Mouse (Mus musculus): ENCODE results near the gene Pold3.

Pold3 gene

GRCm38 (mm10) chr7:100121376-100121789 is at the start of gene Pold3:
Gene Pold3, minus strand, starts transcription at chr7:100121565.
- peak; percentile 98 for DNase-seq (ENCODE audit: low spot score)

GRCm38 (mm10) chr7:100170756-100171155 is 49.4 kb upstream of the Pold3 start:
- DNase-seq (ENCODE audit: low spot score), result no peak

DNA sequence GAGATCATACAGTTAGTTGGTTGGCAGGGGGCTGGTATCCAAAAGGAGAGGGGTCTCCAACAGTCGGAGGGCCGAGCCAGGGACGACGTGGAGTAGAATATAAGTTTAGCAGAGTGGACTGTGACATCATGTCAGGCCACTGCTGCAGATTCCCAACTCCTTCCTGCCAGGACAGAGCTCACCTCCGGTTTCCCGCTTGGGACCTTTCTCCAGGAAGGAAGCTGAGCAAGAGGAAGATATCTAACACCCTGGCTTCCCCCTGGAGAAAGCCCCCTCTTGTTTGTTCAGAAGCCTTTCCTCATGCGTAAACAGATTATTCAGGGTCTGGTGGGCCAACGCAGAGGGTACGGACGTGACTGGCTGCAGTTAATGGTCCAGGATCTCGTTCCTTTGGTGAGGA is 47.3 kb upstream of the Pold3 start:
- DNase-seq (ENCODE audit: low spot score), result no peak

GRCm38 (mm10) chr7:100163506-100163905 is 42.1 kb upstream of the Pold3 start:
- no peak for DNase-seq (ENCODE audit: low spot score)

DNA sequence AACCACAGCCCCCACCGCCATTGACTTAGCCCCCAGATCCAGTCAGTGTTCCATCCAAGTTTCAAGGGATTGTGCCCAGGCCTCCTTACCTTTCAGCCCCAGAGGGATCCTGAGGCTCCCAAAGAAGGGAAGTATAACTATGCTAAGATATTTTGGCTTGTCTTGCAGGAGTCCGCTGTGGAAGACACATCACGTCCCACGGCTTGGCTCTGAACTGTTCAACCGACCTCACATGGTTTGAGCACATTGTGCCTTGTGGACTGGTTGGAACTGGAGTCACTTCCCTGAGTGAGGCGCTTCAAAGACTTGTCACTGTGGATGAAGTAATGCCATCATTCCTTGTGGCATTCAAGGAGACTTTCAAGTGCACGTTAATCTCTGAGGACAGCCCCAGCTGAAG is 38.6 kb upstream of the Pold3 start:
- DNase-seq (ENCODE audit: low spot score), result no peak

- peak; percentile 94 for DNase-seq (ENCODE audit: low spot score)
Observed at GRCm38 (mm10) chr7:100159105-100159841, 37.9 kb upstream of the Pold3 start, which contains the start of gene Lipt2. Gene Lipt2, plus strand, starts transcription at chr7:100159277.

DNA sequence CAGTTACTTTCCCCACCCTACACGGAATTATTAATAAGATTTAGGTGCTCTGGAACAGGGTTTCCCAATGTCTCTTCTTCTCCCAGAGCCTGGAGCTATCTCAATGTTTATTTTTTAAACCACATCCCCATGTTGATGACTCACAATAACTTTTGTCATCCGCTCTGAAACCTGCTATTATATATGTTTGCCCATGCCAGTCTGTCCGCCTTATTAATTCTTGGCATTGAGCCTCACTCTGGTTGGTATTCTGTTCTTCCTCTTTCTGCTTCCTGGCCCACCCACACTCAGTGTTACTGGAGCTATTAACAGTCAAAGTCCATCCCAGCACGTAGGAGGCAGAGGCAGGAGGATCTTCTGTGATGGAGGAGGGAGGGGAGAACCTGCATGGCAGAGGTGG is 36.3 kb upstream of the Pold3 start:
- DNase-seq (ENCODE audit: low spot score), result no peak

DNA sequence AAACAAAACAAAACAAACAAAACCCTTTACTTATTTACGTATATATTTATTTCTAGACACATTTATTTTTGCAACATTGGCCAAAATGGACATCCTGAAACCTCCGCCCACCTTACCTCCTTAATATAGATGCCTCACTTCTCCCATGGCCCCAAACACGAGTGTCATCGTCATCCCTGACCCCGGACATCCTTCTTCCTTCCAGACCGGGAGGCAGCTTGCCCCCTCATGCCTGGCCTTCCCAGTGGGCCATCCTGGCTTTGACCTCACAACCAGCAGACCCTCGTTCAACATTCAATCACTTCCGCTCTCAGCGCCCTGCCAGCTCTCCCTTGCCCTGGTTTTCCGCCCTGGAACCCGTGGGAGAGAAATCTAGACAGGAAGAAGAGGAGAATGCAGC is 29.3 kb upstream of the Pold3 start:
- DNase-seq (ENCODE audit: low spot score), result no peak

- no peak for DNase-seq (ENCODE audit: low spot score)
Observed at GRCm38 (mm10) chr7:100150086-100150485, 28.7 kb upstream of the Pold3 start.

DNA sequence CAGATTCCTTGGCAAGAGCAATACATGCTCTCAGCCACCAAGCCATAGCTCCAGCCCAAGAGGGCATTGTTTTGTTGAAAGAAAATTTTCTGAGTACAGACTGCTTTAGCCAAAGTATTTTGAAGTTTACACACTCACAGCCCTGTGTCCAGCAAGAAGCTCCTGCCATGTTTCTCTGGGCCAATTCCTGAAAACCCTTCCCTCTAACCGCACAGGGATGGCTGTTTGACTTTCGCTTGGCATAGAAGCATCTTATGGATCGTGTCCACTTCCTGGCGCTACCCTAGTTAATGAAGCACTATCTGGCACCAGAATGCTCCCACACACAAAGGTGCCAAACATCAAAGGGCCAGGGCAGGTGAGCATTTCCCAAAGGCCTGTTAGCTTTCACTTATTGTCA is 27.2 kb upstream of the Pold3 start:
- DNase-seq (ENCODE audit: low spot score), result no peak

DNA sequence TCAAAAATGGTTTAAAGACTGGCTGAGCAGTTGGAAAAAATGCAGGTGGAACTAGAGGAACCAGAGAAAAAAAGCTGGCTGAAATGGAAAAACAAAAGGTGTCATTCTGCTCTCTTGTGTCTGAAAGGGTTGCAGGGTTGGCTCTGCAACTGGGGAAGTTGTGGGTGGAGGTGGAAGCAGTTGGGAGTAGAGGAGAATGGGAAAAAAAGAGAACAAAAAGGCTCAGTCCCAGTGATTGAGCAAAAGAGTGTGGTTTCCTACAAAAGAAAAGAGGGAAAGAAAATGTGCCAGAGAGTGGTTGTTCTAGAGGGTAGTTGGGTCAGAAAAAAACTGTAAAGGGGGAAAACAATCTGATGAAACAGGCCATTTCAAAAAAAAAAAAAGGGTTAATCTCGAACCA is 19.2 kb upstream of the Pold3 start:
- no peak for DNase-seq (ENCODE audit: low spot score)

- no peak for DNase-seq (ENCODE audit: low spot score)
Observed at GRCm38 (mm10) chr7:100138075-100138474, 16.7 kb upstream of the Pold3 start.

DNA sequence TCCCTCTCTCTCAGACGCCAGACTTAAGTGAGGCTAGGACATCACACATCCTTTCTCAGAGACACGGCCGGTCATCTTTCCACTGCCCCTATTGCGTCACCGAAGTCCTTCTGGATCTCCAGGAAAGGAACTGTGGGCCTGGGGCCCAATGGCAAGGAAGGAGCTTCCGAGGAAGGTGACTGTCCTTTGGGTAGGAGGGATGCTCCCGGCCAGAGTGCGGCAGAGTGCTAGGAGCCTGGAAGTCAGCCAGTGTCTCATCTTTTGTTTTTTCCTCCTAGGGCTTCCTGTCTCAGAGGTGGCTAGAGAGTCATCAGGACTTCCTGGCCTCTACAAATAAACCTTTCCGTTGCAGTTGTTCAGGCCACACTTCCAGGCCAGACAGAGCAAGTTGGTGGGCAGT is 15.7 kb upstream of the Pold3 start:
- no peak for DNase-seq (ENCODE audit: low spot score)

DNA sequence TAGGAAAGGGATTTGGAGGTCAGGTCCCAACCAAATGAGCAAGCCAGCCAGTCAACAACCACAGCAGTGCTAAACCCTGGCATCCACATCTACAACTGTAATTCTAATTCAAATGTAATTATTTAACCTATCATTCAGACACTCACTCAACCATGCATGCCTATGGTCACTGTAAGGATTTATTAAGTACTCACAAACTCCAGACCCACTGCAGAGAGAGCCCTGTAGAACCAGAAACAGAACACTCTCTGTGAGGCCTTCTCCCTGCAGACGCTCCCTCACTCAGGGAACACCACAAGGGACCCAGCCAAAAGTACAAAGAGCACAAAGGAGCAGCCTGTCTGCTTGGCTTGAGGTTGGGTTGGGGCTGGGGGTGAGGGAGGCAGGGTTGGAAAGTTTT is 11.0 kb upstream of the Pold3 start:
- DNase-seq (ENCODE audit: low spot score), result no peak

- no peak for DNase-seq (ENCODE audit: low spot score)
Observed at GRCm38 (mm10) chr7:100130592-100130991, 9.2 kb upstream of the Pold3 start.

DNA sequence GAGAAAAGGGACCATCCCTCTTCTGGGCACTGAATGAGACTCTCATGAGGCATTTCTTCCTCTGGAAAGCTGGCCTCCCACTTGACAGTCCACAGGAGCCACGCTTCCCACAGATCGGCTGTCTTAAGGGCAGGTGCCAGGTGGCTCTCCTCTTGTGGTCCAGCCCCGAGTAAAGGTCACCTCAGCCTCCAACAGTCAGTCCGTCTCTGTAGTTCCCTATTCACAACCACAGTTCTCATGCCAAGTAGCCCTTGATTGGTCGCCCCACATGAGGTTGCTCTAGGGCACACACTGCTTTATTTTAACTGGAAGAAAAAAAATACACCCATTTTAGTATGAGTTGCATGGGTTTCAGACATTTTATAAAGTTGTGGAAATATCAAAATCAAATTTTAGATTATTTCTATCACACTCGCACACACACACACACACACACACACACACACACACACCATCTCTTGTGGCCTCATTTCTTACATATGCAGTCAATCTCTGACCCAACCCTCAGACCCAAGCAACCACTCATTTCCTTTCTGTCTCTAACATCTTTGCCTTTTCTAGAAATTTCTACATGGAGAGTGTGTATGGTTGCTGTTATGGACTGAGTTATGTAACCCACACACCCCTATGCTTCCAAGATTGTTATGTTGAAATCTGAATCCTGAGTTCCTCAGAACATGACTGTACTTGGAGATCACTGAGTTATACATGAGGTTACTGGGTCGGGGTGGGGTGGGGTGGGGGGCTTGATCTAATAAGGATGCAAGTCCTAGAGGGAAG is 7.1 kb upstream of the Pold3 start:
- no peak for DNase-seq (ENCODE audit: low spot score)

DNA sequence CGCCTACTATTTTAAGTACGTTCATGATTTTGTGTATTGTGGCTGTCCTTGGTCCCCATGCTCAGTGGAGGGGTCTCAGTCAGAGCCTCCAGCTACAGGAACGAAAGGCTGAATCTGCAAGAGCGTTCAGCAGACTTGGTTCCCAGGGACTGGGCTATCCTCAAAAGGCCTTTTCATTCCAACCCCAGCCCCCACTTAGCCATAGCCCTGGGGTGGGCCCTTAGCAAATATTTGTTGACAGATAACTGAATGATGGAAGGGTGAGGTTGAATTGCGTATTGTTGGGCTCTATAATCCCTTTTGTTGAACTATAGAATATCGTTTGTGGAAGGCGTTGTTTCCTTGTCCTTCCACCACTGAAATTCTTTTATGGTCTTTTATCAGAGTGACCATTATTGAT is 5.1 kb upstream of the Pold3 start:
- DNase-seq (ENCODE audit: low spot score), result no peak

GRCm38 (mm10) chr7:100125166-100125565 is 3.8 kb upstream of the Pold3 start:
- no peak for DNase-seq (ENCODE audit: low spot score)

DNA sequence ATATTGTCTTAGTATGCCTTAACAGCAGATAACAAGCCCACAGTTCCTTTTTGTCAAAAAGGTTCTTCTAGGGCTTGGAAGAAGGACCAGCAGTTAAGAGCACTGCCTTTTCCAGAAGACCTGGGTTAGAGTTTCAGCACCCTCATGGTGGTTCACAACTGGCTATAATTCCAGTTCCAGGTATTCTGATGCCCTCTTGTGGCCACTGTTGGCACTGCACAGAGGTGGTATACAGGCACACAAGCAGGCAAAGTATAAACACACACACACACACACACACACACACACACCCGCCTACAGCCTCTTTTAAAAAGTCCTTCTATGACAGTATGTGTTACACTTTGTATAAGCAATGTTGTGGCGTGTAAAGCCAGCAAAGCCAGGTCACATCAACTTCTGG is 2.8 kb upstream of the Pold3 start:
- DNase-seq (ENCODE audit: low spot score), result peak; percentile 33

GRCm38 (mm10) chr7:100123486-100123885 is 2.1 kb upstream of the Pold3 start:
- DNase-seq (ENCODE audit: low spot score), result no peak

GRCm38 (mm10) chr7:100120791-100121261 is 539 bp downstream of the Pold3 start:
- DNase-seq (ENCODE audit: low spot score), result peak; percentile 24

DNA sequence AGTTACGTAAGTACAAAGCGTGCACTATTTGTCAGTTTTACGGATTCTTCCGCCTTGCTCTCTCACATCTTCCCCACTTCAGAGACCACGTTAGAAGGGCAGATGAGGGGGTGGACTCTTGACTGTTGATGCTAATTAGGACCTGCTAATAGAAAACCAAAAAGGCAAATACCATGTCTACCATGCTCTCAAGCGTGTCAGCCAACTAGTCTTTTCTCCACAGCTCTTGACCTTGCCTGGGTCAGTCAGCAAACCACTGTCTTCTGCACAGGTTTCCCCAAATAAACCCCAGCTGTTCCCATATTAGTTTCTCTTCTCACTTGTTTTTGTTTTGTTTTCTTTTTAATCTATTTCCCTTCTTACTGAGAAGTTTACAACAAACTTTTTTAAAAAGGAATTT is 7.1 kb downstream of the Pold3 start:
- no peak for DNase-seq (ENCODE audit: low spot score)

DNA sequence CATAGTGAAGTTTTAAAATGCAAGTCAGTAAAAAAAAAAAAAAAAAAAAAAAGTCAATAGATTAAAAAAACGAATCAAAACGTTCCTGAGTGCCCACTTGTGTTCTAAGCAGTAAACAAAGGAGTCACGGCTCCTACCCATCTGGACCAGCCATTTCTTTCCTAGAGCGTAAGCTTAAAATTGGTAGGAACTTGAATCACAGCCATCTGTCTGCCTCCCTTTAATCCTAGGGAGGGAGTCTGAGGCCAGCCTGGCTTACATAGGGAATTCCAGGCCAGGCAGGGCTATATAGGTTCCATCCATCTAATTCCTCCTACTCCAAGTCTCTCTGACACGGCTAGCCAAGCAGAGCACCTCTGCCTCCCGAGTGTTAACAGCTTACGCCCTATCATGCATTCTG is 7.5 kb downstream of the Pold3 start:
- DNase-seq (ENCODE audit: low spot score), result no peak
